In genomic region chr16:76694913-76695312, GRCm38 (mm10) we compare ENCODE assay signal across 10 mouse cellular contexts.
DNase-seq lines count a peak whose midpoint lies in the region; ATAC-seq lines count a peak whose summit lies in the region.
"Had no signal": no experiment of that assay in that cellular context is flagged by ENCODE, and none has a peak within 500 bp of the region (broad histone marks: within the 10 kb centered on the region; RNA-seq: fewer than 3 reads in every experiment).

No protein-coding gene starts in this region.

- peak; percentile 7 for DNase-seq in kidney, postnatal 10 days
- no peak for DNase-seq in kidney, adult 9 months
- peak; percentile 70 for DNase-seq in T-cell, adult 2 months (ENCODE audit: low spot score)
- DNase-seq in skeletal muscle tissue, adult 2 months (ENCODE audit: low read depth, low spot score), result peak; percentile 10
- no peak for DNase-seq in forebrain, embryonic 10.5 days (ENCODE audit: extremely low spot score, low spot score)
- DNase-seq: cerebellum, adult 11 months had no signal

- no peaks in the 10 kb centered on the region for H3K27me3 ChIP-seq in forebrain, embryonic 16.5 days (replicated peaks; ENCODE audit: control insufficient read depth, insufficient read depth, low read length)
- H3K27me3 ChIP-seq in forebrain, embryonic 10.5 days (ENCODE audit: poor library complexity, severe bottlenecking), result no peaks in the 10 kb centered on the region
- H3K27me3 ChIP-seq in intestine, embryonic 16.5 days (replicated peaks; ENCODE audit: control insufficient read depth, insufficient read depth, low read length), result no peaks in the 10 kb centered on the region
- H3K27me3 ChIP-seq: lung, embryonic 15.5 days had no signal

- H3K9ac ChIP-seq in forebrain, embryonic 16.5 days (replicated peaks; ENCODE audit: low read depth, low read length), result no peak overlapping the region
- H3K9ac ChIP-seq in intestine, embryonic 16.5 days (ENCODE audit: low read depth, low read length), result no peak overlapping the region
- H3K9ac ChIP-seq: lung, embryonic 15.5 days had no signal

- H3K4me3 ChIP-seq in forebrain, embryonic 16.5 days (replicated peaks; ENCODE audit: low read length), result no peak overlapping the region
- H3K4me3 ChIP-seq in forebrain, embryonic 10.5 days, result no peak overlapping the region
- no peak overlapping the region for H3K4me3 ChIP-seq in intestine, embryonic 16.5 days (ENCODE audit: low read length)
- H3K4me3 ChIP-seq: lung, embryonic 15.5 days had no signal

- H3K4me2 ChIP-seq in forebrain, embryonic 16.5 days (ENCODE audit: low read length), result no peak overlapping the region
- H3K4me2 ChIP-seq in intestine, embryonic 16.5 days (ENCODE audit: low read depth, low read length), result no peak overlapping the region
- H3K4me2 ChIP-seq: lung, embryonic 15.5 days had no signal

- H3K9me3 ChIP-seq in forebrain, embryonic 16.5 days (ENCODE audit: control insufficient read depth, low read length), result no peaks in the 10 kb centered on the region
- no peaks in the 10 kb centered on the region for H3K9me3 ChIP-seq in forebrain, embryonic 10.5 days
- no peaks in the 10 kb centered on the region for H3K9me3 ChIP-seq in intestine, embryonic 16.5 days (ENCODE audit: control insufficient read depth, low read length)
- H3K9me3 ChIP-seq: lung, embryonic 15.5 days had no signal

- peak; percentile 62 to 76 for ATAC-seq in hematopoietic stem cell, adult 5-6 weeks (replicated peaks in 1 of 2; ENCODE audit: insufficient read depth in 1 of 2, low FRiP score in 2 of 2, low TSS enrichment in 1 of 2, low read depth in 1 of 2, poor library complexity in 2 of 2, severe bottlenecking in 2 of 2)
- ATAC-seq in forebrain, embryonic 16.5 days, result no peak
- ATAC-seq in intestine, embryonic 16.5 days, result no peak

- 50% methylated on average over 6 of the region's 6 CpGs for WGBS in forebrain, embryonic 16.5 days
- 60% methylated on average over 6 of the region's 6 CpGs for WGBS in forebrain, embryonic 10.5 days
- 48% methylated on average over 6 of the region's 6 CpGs for WGBS in intestine, embryonic 16.5 days

- H3K36me3 ChIP-seq in forebrain, embryonic 16.5 days (ENCODE audit: control insufficient read depth, insufficient read depth), result no peaks in the 10 kb centered on the region
- H3K36me3 ChIP-seq in forebrain, embryonic 10.5 days (replicated peaks), result no peaks in the 10 kb centered on the region
- H3K36me3 ChIP-seq in intestine, embryonic 16.5 days (ENCODE audit: control insufficient read depth, insufficient read depth, low read length), result no peaks in the 10 kb centered on the region
- H3K36me3 ChIP-seq: lung, embryonic 15.5 days had no signal

- no peaks in the 10 kb centered on the region for H3K4me1 ChIP-seq in forebrain, embryonic 16.5 days (replicated peaks; ENCODE audit: control insufficient read depth, insufficient read depth, low read length)
- H3K4me1 ChIP-seq in forebrain, embryonic 10.5 days, result peaks cover 5% of the 10 kb centered on the region
- H3K4me1 ChIP-seq in intestine, embryonic 16.5 days (ENCODE audit: control insufficient read depth, insufficient read depth, low read length), result no peaks in the 10 kb centered on the region
- H3K4me1 ChIP-seq: lung, embryonic 15.5 days had no signal

- no peak overlapping the region for H3K27ac ChIP-seq in forebrain, embryonic 16.5 days (ENCODE audit: low read length)
- no peak overlapping the region for H3K27ac ChIP-seq in forebrain, embryonic 10.5 days
- no peak overlapping the region for H3K27ac ChIP-seq in intestine, embryonic 16.5 days (ENCODE audit: low read length)
- H3K27ac ChIP-seq: lung, embryonic 15.5 days had no signal

Comparison
In these comparisons a context has a peak if more than half of its experiments do, and no peak if none do; other contexts are left out.
1. DNase-seq: peak in kidney, postnatal 10 days (single experiment), T-cell, adult 2 months (single experiment) and skeletal muscle tissue, adult 2 months (single experiment); none in kidney, adult 9 months (single experiment) and forebrain, embryonic 10.5 days (single experiment).
2. ATAC-seq: peak in hematopoietic stem cell, adult 5-6 weeks (2 of 2); none in forebrain, embryonic 16.5 days (single experiment) and intestine, embryonic 16.5 days (single experiment).